Mouse (Mus musculus) thymus, adult 2 months (tissue): ENCODE measurements at regions not wholly inside any gene's neighbourhood (a gene's known extent, or its start where the extent isn't known, plus 50 kb on each side); places are given as distances from the start of the nearest gene placed in this dataset.

Source experiments
- DNase-seq: peaks from one replicate; pipeline ENCODE4 v3.0.0; 2021
- H3K27ac ChIP-seq: fragments of 200-500 bp; 2 replicates; pipeline ENCODE4 v1.5.1; 2012; ENCODE audit warnings: low read length, control low read depth; ENCODE audit not compliant: control insufficient read depth, insufficient read depth
- H3K27me3 ChIP-seq: fragments of 200-500 bp; 2 replicates; pipeline ENCODE4 v1.6.1; 2012; ENCODE audit warnings: mild to moderate bottlenecking, low read length, moderate library complexity, mixed read lengths; ENCODE audit not compliant: control insufficient read depth, insufficient read depth
- H3K36me3 ChIP-seq: fragments of 200-500 bp; 2 replicates; pipeline ENCODE4 v1.6.1; 2012; ENCODE audit warnings: mild to moderate bottlenecking, low read length, moderate library complexity; ENCODE audit not compliant: control insufficient read depth, insufficient read depth
- H3K4me1 ChIP-seq: fragments of 200-500 bp; replicated peaks from 2 replicates; pipeline ENCODE4 v1.6.1; 2012; ENCODE audit warnings: low read length; ENCODE audit not compliant: control insufficient read depth, insufficient read depth
- H3K4me3 ChIP-seq: fragments of 200-500 bp; 2 replicates; pipeline ENCODE4 v1.5.1; 2012; ENCODE audit warnings: mild to moderate bottlenecking, low read length, control low read depth, moderate library complexity; ENCODE audit not compliant: control insufficient read depth, insufficient read depth
- CTCF ChIP-seq: fragments of 200-500 bp; IDR thresholded peaks from 2 replicates; pipeline ENCODE4 v1.5.1; 2012; ENCODE audit warnings: mild to moderate bottlenecking, control low read depth, low read length, moderate library complexity, borderline replicate concordance; ENCODE audit not compliant: control insufficient read depth, poor library complexity, insufficient read depth; ENCODE audit errors: extremely low read depth
- POLR2A ChIP-seq: fragments of 200-500 bp; IDR thresholded peaks from 2 replicates; pipeline ENCODE4 v1.6.1; 2012; ENCODE audit warnings: mild to moderate bottlenecking, low read length, control low read depth, moderate library complexity; ENCODE audit not compliant: control insufficient read depth, poor library complexity, insufficient read depth; ENCODE audit errors: extremely low read depth
- WGBS: fragments of 180-500 bp; shearing (Covaris S2); methylation state at CpG from one replicate; pipeline ENCODE4 v1.1.7; 2018; 5-methylcytosine and 5-hydroxymethylcytosine counted together

- DNase-seq: no peak
- WGBS: 92% methylated on average over 6 of the region's 6 CpGs
- H3K36me3 ChIP-seq: no peaks in the 10 kb centered on the region
- no peak overlapping the region for H3K4me3 ChIP-seq
- H3K27ac ChIP-seq: no peak overlapping the region
- TF ChIP-seq CTCF: no peak
- TF ChIP-seq POLR2A: no peak
- no peaks in the 10 kb centered on the region for H3K4me1 ChIP-seq
- H3K27me3 ChIP-seq: no peaks in the 10 kb centered on the region
Measured at GRCm38 (mm10) chr12:54440851-54441593, 215.4 kb downstream of the Sptssa start.

GRCm38 (mm10) chr12:54438793-54439192 lies 217.6 kb downstream of the Sptssa start:
- H3K36me3 ChIP-seq: no peaks in the 10 kb centered on the region
- no peak for DNase-seq
- no peaks in the 10 kb centered on the region for H3K27me3 ChIP-seq
- 97% methylated on average over 4 of the region's 4 CpGs for WGBS
- H3K4me1 ChIP-seq: no peaks in the 10 kb centered on the region
- H3K27ac ChIP-seq: no peak overlapping the region
- TF ChIP-seq CTCF (no peak), POLR2A (no peak)
- no peak overlapping the region for H3K4me3 ChIP-seq

GRCm38 (mm10) chr12:54425236-54425635 lies 221.6 kb upstream of the Egln3 start:
- H3K27me3 ChIP-seq: no peaks in the 10 kb centered on the region
- no peak overlapping the region for H3K4me3 ChIP-seq
- DNase-seq: no peak
- H3K27ac ChIP-seq: no peak overlapping the region
- H3K36me3 ChIP-seq: no peaks in the 10 kb centered on the region
- 93% methylated on average over 6 of the region's 6 CpGs for WGBS
- no peak for TF ChIP-seq POLR2A
- TF ChIP-seq CTCF: no peak
- H3K4me1 ChIP-seq: no peaks in the 10 kb centered on the region

GRCm38 (mm10) chr12:54414829-54415228 lies 211.2 kb upstream of the Egln3 start:
- Histone ChIP-seq H3K4me1 (no peaks in the 10 kb centered on the region), H3K27ac (no peak overlapping the region), H3K4me3 (no peak overlapping the region), H3K27me3 (no peaks in the 10 kb centered on the region), H3K36me3 (no peaks in the 10 kb centered on the region)
- TF ChIP-seq CTCF (no peak), POLR2A (no peak)
- no peak for DNase-seq
- 72% methylated on average over 1 of the region's 1 CpGs for WGBS

GRCm38 (mm10) chr12:54414201-54414600 lies 210.5 kb upstream of the Egln3 start:
- no peak overlapping the region for H3K4me3 ChIP-seq
- WGBS: 66% methylated on average over 5 of the region's 5 CpGs
- TF ChIP-seq CTCF: no peak
- no peak for TF ChIP-seq POLR2A
- H3K27me3 ChIP-seq: no peaks in the 10 kb centered on the region
- H3K27ac ChIP-seq: no peak overlapping the region
- H3K36me3 ChIP-seq: no peaks in the 10 kb centered on the region
- no peak for DNase-seq
- no peaks in the 10 kb centered on the region for H3K4me1 ChIP-seq

GRCm38 (mm10) chr12:54410038-54410605 lies 206.5 kb upstream of the Egln3 start:
- 94% methylated on average over 7 of the region's 7 CpGs for WGBS
- H3K27me3 ChIP-seq: no peaks in the 10 kb centered on the region
- H3K4me3 ChIP-seq: no peak overlapping the region
- H3K36me3 ChIP-seq: no peaks in the 10 kb centered on the region
- TF ChIP-seq CTCF: no peak
- TF ChIP-seq POLR2A: no peak
- H3K4me1 ChIP-seq: peaks cover 3% of the 10 kb centered on the region
- DNase-seq: no peak
- no peak overlapping the region for H3K27ac ChIP-seq
